Mouse (Mus musculus) ES-Bruce4 (cell line): ENCODE measurements around the gene Cfap97d2. TPM values are rescaled to one million over a fixed set of nuclear protein-coding genes. Genes with fewer than 3 reads are reported as not detected.

Source experiments
- H3K27ac ChIP-seq: 2 replicates; pipeline ENCODE4 v1.5.1; 2012; ENCODE audit warnings: low read length, inconsistent platforms; ENCODE audit not compliant: insufficient read depth
- H3K27me3 ChIP-seq: 2 replicates; pipeline ENCODE4 v1.6.1; 2012; ENCODE audit warnings: mild to moderate bottlenecking, low read length, inconsistent platforms; ENCODE audit not compliant: control insufficient read depth, poor library complexity, insufficient read depth, severe bottlenecking
- H3K36me3 ChIP-seq: 2 replicates; pipeline ENCODE4 v1.6.1; 2012; ENCODE audit warnings: inconsistent platforms, mild to moderate bottlenecking, low read length, moderate library complexity; ENCODE audit not compliant: control insufficient read depth, poor library complexity, insufficient read depth, severe bottlenecking
- H3K4me1 ChIP-seq: one replicate; pipeline ENCODE4 v1.8.1; 2011; ENCODE audit warnings: low read length; ENCODE audit not compliant: control insufficient read depth, insufficient read depth
- H3K4me3 ChIP-seq: 2 replicates; pipeline ENCODE4 v1.5.1; 2011; ENCODE audit warnings: low read depth, mild to moderate bottlenecking, low read length
- H3K9ac ChIP-seq: 2 replicates; pipeline ENCODE4 v1.6.1; 2012; ENCODE audit warnings: low read depth, mild to moderate bottlenecking, inconsistent platforms; ENCODE audit not compliant: poor library complexity, severe bottlenecking
- H3K9me3 ChIP-seq: replicated peaks from 2 replicates; pipeline ENCODE4 v1.6.1; 2012; ENCODE audit warnings: mild to moderate bottlenecking, low read length, inconsistent platforms; ENCODE audit not compliant: control insufficient read depth, poor library complexity, insufficient read depth, severe bottlenecking
- CTCF ChIP-seq: IDR thresholded peaks from one replicate; pipeline ENCODE4 v1.8.1; 2011; ENCODE audit warnings: low read depth, low read length
- EP300 ChIP-seq: IDR thresholded peaks from 2 replicates; pipeline ENCODE4 v1.6.1; 2011; ENCODE audit warnings: low read depth, low read length; ENCODE audit not compliant: insufficient read depth
- POLR2A ChIP-seq: IDR thresholded peaks from one replicate; pipeline ENCODE4 v1.8.1; 2011; ENCODE audit warnings: low read length; ENCODE audit not compliant: insufficient read depth
- polyA plus RNA-seq: library from polyadenylated mRNA; stranded (reverse); fragments of >200 nt; gene quantifications from 2 replicates; pipeline ENCODE4 v1.2.4, GENCODE M21; 2011; ENCODE audit warnings: low read depth; ENCODE audit not compliant: missing spikeins, insufficient read depth, insufficient read length

The Cfap97d2 gene
- polyA plus RNA-seq, 1 experiment = not detected

GRCm38 (mm10) chr8:13689331-13689730, 16.4 kb upstream of the Cfap97d2 start:
- no peaks in the 10 kb centered on the region for H3K4me1 ChIP-seq

DNA sequence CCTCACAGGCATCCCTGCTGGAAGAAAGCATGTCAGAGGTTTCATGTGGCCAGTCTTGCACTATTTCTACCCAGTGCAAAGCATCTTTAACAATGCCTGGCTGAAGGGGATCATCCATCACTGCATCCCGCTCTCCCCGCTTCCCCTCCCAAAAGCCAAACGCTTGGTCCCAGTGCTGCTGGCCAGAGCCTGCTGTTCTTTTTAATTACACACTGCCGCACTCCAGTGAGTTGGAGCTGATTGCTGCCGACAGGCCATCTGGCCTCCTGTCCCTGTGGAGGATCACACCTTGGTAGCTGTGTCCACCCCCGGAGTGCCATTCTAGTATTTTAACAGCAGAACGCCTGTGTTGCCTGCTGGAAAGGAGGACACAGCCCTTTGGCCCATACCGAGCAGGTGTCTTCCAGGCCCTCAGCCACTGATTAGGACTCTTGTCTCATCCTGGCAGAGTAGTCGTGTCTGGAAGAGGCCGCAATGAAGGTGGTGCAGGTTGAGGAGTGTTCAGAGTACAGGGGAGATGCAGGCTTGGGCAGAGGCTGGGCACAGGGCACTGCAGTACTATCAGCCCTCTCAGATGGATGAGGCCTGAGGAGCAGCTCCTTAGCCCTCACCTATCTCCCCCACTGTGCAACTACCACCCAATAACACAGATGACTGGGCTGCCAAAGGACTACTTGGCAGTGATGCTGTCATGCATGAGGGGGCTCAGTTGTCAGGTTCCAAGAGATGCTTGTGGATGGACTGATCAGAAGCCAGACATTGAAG, 13.2 kb upstream of the Cfap97d2 start:
- H3K9ac ChIP-seq = no peak overlapping the region
- no peaks in the 10 kb centered on the region for H3K36me3 ChIP-seq
- no peaks in the 10 kb centered on the region for H3K27me3 ChIP-seq
- no peak overlapping the region for H3K27ac ChIP-seq
- H3K4me3 ChIP-seq = no peak overlapping the region
- TF ChIP-seq CTCF = no peak
- no peak for TF ChIP-seq EP300
- TF ChIP-seq POLR2A = no peak
- H3K9me3 ChIP-seq = no peaks in the 10 kb centered on the region
- H3K4me1 ChIP-seq = no peaks in the 10 kb centered on the region

More at GRCm38 (mm10) chr8:13689331-13689730, 16.4 kb upstream of the Cfap97d2 start:
- H3K27ac ChIP-seq = no peak overlapping the region
- TF ChIP-seq CTCF (no peak), EP300 (no peak)
- no peaks in the 10 kb centered on the region for H3K9me3 ChIP-seq
- H3K4me3 ChIP-seq = no peak overlapping the region
- no peaks in the 10 kb centered on the region for H3K27me3 ChIP-seq
- no peak overlapping the region for H3K9ac ChIP-seq
- H3K36me3 ChIP-seq = no peaks in the 10 kb centered on the region

GRCm38 (mm10) chr8:13694735-13695134, 11.0 kb upstream of the Cfap97d2 start:
- no peaks in the 10 kb centered on the region for H3K9me3 ChIP-seq
- H3K4me1 ChIP-seq = no peaks in the 10 kb centered on the region
- H3K4me3 ChIP-seq = no peak overlapping the region
- TF ChIP-seq CTCF (no peak), EP300 (no peak), POLR2A (no peak)
- H3K9ac ChIP-seq = no peak overlapping the region
- H3K27ac ChIP-seq = no peak overlapping the region
- H3K27me3 ChIP-seq = no peaks in the 10 kb centered on the region
- H3K36me3 ChIP-seq = no peaks in the 10 kb centered on the region

GRCm38 (mm10) chr8:13695203-13695867, 10.4 kb upstream of the Cfap97d2 start:
- no peak overlapping the region for H3K9ac ChIP-seq
- no peaks in the 10 kb centered on the region for H3K4me1 ChIP-seq
- no peaks in the 10 kb centered on the region for H3K27me3 ChIP-seq
- H3K9me3 ChIP-seq = no peaks in the 10 kb centered on the region
- no peaks in the 10 kb centered on the region for H3K36me3 ChIP-seq
- no peak overlapping the region for H3K27ac ChIP-seq
- no peak for TF ChIP-seq EP300
- no peak for TF ChIP-seq CTCF
- no peak for TF ChIP-seq POLR2A
- H3K4me3 ChIP-seq = no peak overlapping the region

- Histone ChIP-seq H3K27me3 (no peaks in the 10 kb centered on the region), H3K36me3 (no peaks in the 10 kb centered on the region), H3K4me1 (no peaks in the 10 kb centered on the region), H3K9me3 (no peaks in the 10 kb centered on the region), H3K4me3 (no peak overlapping the region), H3K27ac (no peak overlapping the region), H3K9ac (no peak overlapping the region)
- TF ChIP-seq CTCF (no peak), POLR2A (no peak), EP300 (no peak)
These were observed 9.5 kb upstream of the Cfap97d2 start for GRCm38 (mm10) chr8:13696157-13696556.

- H3K9me3 ChIP-seq = no peaks in the 10 kb centered on the region
- no peak for TF ChIP-seq POLR2A
- TF ChIP-seq CTCF = no peak
- TF ChIP-seq EP300 = no peak
- no peaks in the 10 kb centered on the region for H3K4me1 ChIP-seq
- H3K4me3 ChIP-seq = no peak overlapping the region
- H3K9ac ChIP-seq = no peak overlapping the region
- H3K36me3 ChIP-seq = no peaks in the 10 kb centered on the region
- H3K27ac ChIP-seq = no peak overlapping the region
- no peaks in the 10 kb centered on the region for H3K27me3 ChIP-seq
These were observed 8.5 kb upstream of the Cfap97d2 start for GRCm38 (mm10) chr8:13697196-13697595.
